Mouse (Mus musculus) CH12.LX (cell line): Measurements from ENCODE around the gene Dab2.

Experiments used
- CTCF ChIP-seq, 2 experiments: IDR thresholded peaks in 1 of 2; conservative IDR thresholded peaks in 1 of 2; 2 replicates each; pipeline ENCODE4 v1.5.1; 2011 to 2012; ENCODE audit warnings: low read depth in 2 of 2, low read length in 2 of 2, improper control_type of control experiment in 1 of 2, inconsistent platforms in 1 of 2, mild to moderate bottlenecking in 1 of 2, moderate library complexity in 1 of 2
- JUND ChIP-seq: conservative IDR thresholded peaks from 2 replicates; pipeline ENCODE4 v1.6.1; 2011; ENCODE audit warnings: low read depth, low read length, improper control_type of control experiment
- NRF1 ChIP-seq: IDR thresholded peaks from 2 replicates; pipeline ENCODE4 v1.6.1; 2014; ENCODE audit warnings: low read depth, mild to moderate bottlenecking, inconsistent platforms, low read length, improper control_type of control experiment, moderate library complexity
- POLR2A ChIP-seq: IDR thresholded peaks from 2 replicates; pipeline ENCODE4 v1.6.1; 2011; ENCODE audit warnings: low read depth, mild to moderate bottlenecking, improper control_type of control experiment, low read length
- ZMIZ1 ChIP-seq: IDR thresholded peaks from 2 replicates; pipeline ENCODE4 v1.6.1; 2012; ENCODE audit warnings: low read depth, mild to moderate bottlenecking, inconsistent platforms, low read length, improper control_type of control experiment

DNA sequence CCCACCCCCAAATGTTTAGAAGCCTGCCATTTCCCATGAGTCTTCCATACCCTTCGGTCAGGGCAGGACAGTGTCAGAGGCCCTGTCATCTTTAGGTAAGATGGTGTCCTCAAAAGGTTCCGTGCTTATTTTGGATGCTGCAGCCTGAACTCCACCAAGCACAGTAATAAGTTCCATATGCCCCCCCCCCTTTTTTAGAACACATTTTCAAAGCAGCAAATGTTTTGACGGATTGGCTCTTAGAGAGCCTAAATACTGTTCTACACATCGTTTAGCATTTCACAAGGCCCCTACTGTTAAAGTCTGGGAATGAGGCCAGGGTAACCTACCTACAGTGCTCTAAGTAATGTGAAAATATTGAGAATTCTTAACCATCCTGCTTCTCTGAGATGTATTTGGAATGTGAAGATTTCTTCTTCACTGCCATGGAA lies 19.6 kb upstream of the Dab2 start:
- TF ChIP-seq NRF1 (no peak), CTCF (conservative IDR thresholded peaks at IDR 0.05 in 1 of 2, IDR thresholded peaks at IDR 0.05 in 1 of 2; ENCODE audit: low read depth in 2 of 2, low read length in 2 of 2) (no peak), ZMIZ1 (no peak), JUND (no peak), POLR2A (no peak)
